Mouse (Mus musculus) ES-Bruce4 (cell line): ENCODE results near the gene Vwa8.

Experiments
- CTCF ChIP-seq: IDR thresholded peaks from one replicate; pipeline ENCODE4 v1.8.1; 2011; ENCODE audit warnings: low read depth, low read length
- EP300 ChIP-seq: IDR thresholded peaks from 2 replicates; pipeline ENCODE4 v1.6.1; 2011; ENCODE audit warnings: low read depth, low read length; ENCODE audit not compliant: insufficient read depth
- POLR2A ChIP-seq: IDR thresholded peaks from one replicate; pipeline ENCODE4 v1.8.1; 2011; ENCODE audit warnings: low read length; ENCODE audit not compliant: insufficient read depth

DNA sequence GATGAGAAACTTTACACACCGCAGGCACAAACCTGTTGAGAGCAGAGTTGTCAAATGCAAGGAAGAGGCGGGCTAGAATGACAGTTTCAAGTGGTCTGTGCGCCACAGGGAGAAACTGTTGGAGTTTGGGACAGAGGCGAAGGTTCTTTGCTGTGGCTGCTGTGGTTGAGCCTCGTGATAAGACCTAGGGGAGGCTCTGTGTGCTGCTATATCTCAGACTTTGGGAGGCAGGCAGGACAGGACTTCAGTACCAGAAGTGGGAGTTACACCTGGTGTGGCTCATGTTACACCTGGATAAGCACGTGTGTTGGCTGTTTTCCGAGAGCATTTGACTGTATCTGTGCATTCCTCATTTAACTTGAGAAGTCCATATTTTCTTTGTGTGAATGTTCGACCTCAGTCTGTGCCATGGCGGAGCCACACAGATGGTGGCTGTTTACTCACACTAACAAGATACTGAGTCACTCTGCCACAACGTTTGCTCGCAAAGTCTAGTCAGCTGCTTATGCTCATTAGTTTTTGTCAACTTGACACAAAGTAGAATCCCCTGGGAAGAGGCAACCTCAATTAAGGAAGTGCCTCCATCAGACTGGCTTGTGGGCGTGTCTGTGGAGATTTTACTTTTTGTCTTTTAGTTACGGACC lies 29.7 kb downstream of the Vwa8 start:
- TF ChIP-seq CTCF = no peak
- no peak for TF ChIP-seq EP300
- TF ChIP-seq POLR2A = no peak
